Mouse (Mus musculus) CH12F3 (cell line): Measurements from ENCODE around the gene Clec2g.

Experiments
- in situ Hi-C: fragments of 300-500 bp; cut with MboI; formaldehyde crosslinking; loops from 2 replicates; pipeline ENCODE4 v1.14.3; 2020; ENCODE audit warnings: low sequenced_read_pairs

Clec2g gene

GRCm38 (mm10) chr6:129012966-129013365, 78.8 kb downstream of the Clec2g start:
- in situ Hi-C loops: no loop called here

GRCm38 (mm10) chr6:129013762-129014276, 79.6 kb downstream of the Clec2g start:
- in situ Hi-C loops: no loop called here

DNA sequence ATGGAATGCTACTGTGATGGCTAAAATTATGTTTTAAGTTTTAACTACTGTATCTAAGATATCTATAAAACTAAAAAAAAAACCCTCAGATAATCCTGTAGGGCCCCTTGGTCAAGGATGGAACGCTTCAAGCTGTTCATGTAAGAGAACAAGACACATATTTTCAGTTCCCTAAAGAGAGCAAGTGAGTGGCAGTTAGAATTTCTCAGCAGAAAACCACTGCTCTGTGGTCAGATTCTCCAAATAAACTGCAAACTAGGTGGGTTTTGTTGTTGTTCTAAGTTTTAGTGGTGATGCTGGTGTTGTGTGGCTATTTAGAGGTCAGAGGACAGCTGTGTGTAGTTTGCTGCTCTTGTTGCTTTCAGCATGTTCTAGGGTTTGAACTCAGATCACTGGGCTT, 80.2 kb downstream of the Clec2g start:
- in situ Hi-C loops: no loop called here

GRCm38 (mm10) chr6:129027451-129028248, 93.5 kb downstream of the Clec2g start:
- in situ Hi-C loops: no loop called here

- in situ Hi-C loops: no loop called here
Measured at GRCm38 (mm10) chr6:129030175-129030824, 96.1 kb downstream of the Clec2g start.

- in situ Hi-C loops: no loop called here
Measured at GRCm38 (mm10) chr6:129030964-129031363, 96.8 kb downstream of the Clec2g start.

- in situ Hi-C loops: no loop called here
Measured at GRCm38 (mm10) chr6:129033397-129033796, 99.2 kb downstream of the Clec2g start.
